Mouse (Mus musculus): ENCODE measurements around the gene Vsig8.

Gene Vsig8

DNA sequence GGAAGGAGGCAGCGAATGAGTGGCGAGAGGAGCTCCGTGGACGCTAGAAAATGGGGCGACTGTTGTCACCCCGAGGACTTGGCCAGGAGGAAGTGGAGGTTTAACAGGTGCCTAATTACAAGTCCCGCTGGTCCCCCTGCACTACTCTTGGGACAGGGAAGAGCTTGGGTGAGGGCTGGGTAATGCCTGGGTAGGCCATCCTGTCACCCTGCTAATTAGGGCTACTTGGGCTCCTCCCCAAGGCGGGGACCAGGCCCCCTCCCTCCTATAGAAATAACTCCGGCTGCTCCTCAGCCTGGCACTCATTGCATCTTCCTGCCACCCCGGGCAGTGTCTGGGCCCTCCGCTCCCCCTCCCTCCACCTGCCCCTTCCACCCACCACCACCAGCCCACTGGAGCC, at the start of gene Vsig8:
Vsig8 (plus strand) TSS at position 301 of the 400 bp plus-strand sequence.
- no peak for DNase-seq (ENCODE audit: low spot score)

DNA sequence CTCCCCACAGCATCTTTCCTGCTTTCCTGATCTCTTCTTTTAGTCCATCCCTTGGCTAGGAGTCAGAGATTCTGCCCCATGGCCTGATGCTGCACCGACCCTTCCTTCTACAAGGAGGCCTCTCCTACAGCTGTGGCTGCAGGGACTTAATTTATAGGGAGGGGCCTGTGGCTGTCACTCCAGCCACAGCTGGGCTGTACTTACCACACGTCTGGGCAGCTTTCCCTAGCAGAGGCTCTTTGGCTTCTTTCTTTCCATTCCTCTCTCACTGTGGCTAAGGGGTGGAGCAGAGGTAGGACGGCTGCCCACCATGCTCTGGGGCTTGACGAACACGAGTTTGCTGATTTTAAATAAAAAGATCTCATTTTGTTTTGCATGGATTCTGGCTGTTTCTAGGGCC, 48.7 kb upstream of the Vsig8 start:
- DNase-seq (ENCODE audit: low spot score), result peak; percentile 27

DNA sequence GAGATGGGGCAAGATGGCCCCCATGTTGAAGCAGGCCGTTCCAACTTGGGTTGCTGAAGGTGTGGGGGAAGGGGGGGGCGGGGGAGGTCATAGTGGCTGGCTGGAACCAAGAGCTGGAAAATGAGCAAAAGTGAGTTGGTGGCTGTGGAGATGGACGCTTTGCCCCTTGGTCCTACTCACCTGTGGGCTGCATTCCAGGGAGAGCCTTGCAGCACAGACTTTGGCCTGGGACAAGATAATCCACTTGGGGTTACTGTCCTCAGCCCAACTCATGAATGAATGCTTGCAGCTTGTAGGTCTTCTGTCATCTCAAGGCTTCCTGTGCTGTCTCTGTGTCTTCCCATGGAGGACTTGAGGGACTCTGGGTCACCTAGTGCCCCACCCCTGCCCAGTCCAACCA, 48.0 kb upstream of the Vsig8 start:
- DNase-seq (ENCODE audit: low spot score), result no peak

DNA sequence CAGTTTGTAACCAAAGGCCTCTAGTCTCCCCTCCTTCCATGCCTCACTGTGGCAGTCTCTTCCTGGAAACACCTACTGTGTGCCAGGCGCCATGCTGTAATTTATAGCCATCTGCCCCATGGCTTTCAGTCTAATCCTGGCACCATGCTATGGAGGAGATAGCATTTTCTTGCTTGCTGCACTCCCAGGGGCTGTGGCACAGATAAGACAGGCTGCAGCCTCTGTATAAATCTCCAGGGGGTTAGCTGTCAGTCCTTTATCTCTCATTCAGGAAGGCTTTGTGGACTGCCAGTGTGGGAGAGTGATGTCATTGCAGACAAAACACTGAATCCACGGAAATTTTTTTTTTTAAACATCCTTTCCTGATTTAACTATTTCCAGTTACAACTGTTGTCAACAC, 47.6 kb upstream of the Vsig8 start:
- no peak for DNase-seq (ENCODE audit: low spot score)

DNA sequence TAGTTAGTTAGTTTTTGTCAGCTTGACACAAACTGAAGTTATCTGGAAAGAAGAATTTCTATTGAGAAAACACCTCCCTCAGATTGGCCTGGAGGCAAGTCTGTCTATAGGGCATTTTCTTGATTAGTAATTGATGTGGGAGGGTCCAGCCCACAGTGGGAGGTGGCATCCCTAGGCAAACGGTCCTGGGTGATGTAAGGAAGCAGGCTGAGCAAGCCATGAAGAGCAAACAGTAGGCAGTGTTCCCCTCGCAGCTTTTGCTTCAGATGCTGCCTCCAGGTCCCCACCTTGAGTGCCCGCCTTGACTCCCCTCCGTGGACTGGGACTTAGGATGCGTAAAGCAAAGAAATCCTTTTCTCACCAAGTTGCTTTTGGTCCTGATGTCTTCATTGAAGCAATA, 46.5 kb upstream of the Vsig8 start:
- no peak for DNase-seq (ENCODE audit: low spot score)

DNA sequence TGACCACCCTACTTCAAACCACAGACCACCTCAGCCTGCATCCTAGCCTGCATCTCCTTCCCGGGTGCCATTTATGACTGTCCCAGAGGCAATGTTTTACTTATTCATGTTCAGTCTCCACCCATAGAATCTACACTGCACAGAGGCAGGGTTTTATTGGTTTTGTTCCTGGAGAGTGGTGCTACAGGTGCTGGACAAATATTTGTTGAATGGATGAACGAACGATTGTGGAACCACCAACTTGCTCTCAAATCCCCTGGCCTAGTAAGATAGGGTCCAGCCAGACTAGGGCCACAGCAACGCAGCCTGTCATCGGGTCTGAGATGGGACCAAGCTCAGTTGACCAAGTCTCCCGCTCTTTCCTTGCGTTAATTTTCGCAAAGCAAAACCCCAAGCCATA, 45.8 kb upstream of the Vsig8 start:
- no peak for DNase-seq (ENCODE audit: low spot score)

DNA sequence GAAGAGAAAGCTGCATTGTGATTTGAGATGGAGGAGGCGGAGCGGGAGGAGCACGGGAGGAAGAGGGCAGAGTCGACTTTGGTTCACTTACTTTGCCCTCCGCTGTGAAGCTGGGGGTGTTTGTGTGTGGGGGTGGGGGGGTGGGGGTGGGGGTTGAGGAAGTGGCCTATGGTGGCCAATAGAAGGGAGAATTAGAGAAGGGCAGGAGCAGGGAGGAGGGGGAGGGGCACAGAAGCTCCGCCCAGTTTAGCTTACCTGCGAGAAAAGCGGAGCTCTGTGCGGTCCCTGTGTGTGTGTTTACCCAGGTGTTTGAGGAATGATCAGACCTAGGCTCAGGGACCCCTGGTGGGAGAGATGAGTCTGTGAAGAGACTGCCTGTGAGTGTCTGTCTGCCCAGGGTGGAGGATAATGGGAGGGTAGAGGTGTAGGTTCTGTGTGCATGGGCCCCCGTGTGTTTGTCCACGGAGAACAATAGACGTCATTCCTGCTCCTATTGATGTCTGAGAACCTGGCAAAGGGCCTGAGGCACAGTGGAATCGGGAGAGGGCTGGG, 45.2 kb upstream of the Vsig8 start:
- DNase-seq (ENCODE audit: low spot score), result no peak

DNA sequence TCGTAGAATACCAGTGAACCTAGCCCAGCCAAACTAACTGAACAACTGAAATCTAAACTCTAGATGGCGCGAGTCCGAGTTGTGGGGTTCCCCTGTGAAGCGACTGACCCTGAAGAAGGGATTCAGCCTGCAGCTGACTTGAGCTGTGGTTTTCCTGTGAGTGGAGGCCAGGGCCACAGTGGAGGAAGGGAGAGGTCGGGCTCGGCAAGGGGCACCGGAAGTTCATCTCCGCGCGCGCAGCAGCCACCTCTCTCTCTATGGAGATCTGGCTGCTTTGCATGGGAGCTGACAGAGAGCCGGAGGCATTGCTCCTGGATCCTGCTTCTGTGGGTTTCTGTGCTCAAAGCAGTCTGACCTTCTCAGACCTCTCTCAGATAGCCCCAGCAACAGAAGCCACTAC, 42.8 kb upstream of the Vsig8 start:
- DNase-seq (ENCODE audit: low spot score), result no peak

DNA sequence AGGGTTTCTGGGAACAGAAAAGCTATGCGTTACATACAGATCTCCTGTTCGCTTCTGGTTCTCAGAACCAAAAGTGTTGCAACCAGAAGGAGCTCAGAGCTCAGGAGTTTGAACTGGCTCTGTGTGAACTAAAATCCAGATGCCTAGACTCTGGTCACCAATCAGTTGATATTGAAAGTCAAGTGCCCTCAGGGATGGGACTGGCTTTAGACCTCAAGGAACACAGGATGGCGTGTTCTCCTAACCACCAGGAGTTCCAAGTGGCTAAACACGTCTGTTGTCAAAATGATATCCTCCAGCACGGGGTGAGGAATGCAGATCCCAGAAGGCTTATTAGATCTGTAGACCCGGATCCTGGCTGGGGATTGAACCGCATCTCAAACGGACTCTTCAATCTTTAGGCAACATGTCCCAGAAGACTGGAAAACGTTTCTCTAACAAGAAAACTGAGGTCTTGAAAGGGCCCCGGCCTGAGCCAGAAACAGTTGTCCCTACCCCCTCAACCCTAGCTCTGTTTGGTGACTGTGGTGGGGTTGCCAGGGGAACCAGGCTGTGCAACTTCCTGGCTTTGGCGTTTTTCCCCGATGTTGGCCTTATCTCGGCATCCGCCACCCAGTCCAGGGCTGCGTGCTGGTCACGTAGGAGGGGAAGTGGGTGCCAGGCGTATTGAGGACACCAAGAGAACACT, 42.1 kb upstream of the Vsig8 start:
- no peak for DNase-seq (ENCODE audit: low spot score)

DNA sequence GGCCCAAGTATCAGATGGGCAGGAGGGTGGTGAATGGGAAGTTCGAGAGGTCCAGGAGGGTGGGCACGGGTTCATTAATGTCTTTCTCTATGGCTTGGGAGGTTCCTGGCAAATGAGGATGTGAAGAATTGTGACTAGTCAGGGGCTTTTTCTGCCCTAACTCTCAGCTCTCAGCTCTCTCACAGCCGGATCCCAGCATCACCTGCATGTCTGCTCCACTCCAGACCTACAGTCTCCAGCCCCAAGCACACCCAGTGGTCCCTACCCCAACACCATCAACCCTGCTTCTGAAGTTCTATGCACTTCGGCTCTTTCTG, 41.6 kb upstream of the Vsig8 start:
- DNase-seq (ENCODE audit: low spot score), result no peak

DNA sequence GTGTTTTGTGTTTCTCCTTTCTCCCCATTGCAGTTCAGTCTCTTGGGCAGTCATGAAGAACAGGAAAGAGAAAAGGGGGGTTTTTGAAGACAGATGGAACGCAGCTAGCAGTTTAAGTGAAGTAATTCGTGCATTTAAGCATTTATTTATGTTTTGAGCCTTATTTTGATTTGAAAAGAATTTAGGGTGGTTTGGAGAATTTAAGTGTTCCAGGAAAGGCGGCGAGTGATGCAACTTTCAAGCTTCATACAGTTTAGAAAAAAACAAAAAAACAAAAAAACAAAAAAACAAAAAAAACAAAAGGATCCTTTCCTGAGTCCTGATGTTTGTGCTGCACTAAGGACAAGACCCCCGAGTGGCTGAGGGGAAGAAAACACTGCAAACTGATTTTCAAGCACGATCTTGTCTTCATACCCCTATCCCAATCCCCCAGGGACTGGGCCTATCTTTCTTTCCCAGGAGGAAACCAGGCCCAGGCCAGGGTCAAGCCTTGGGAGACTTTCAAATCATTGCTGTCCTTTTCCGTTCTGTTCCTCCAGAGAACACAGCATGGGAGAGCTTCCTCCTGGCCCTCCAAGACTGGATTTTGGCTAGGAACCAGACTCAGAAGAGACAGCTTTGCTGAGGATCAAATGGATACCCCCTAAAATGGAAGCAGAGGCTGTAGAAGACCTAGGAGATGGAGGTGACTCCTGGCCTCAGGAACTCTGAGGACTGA, 41.0 kb upstream of the Vsig8 start:
- DNase-seq (ENCODE audit: low spot score), result no peak

DNA sequence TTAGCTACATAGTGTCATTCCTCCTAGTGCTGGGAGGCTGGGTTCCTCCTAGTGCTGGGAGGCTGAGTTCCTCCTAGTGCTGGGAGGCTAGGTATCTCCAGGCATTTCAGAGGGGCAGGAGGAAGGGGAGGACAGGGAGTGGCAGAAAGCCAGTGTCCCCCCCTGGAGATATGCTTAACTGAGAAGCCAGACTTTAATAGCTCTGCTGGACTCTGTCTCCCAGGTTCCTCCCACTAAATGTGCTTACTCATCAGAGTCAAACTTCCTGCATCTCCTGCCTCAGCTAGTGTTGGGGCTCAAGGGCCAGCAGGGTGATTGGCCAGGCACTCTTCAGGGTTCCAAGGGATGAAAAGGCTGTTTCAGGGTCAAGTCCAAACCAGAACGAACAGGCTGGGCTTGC, 40.3 kb upstream of the Vsig8 start:
- no peak for DNase-seq (ENCODE audit: low spot score)

DNA sequence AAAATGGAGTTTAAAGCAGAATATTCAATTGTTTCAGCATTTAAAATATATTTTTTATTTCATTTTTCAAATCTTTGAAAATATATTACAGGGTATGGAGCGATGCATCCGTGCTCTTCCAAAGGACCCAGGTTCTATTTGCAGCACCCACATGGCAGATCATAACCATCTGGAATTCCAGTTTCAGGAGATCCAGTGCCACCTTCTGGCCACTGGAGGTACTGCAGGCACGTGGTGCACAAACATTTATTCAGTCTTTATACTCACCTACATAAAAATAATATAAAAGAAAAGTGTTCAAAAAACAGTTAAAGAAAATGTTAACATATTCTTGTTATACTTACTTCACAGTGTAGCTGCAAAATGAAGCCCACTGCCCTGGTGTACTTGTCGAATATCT, 37.7 kb upstream of the Vsig8 start:
- DNase-seq (ENCODE audit: low spot score), result no peak

DNA sequence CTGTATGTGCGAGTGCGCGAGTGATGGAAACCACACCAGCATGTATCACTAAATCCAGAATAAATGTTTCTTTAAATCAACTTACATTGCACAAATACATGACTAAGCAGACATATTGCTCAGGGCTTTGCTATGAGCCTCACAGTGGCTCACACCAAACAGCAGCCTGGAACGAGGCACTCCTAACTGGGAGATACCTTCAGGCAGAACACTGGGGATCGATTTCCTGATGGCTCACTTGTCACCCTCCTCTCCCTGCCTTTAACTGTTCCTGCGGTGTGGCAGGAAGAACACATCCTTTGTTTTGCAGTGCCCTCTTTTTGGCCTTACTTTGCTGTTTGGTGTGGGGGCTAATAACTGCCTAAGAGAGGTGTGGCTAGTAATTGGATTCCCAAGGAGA, 36.1 kb upstream of the Vsig8 start:
- DNase-seq (ENCODE audit: low spot score), result no peak

DNA sequence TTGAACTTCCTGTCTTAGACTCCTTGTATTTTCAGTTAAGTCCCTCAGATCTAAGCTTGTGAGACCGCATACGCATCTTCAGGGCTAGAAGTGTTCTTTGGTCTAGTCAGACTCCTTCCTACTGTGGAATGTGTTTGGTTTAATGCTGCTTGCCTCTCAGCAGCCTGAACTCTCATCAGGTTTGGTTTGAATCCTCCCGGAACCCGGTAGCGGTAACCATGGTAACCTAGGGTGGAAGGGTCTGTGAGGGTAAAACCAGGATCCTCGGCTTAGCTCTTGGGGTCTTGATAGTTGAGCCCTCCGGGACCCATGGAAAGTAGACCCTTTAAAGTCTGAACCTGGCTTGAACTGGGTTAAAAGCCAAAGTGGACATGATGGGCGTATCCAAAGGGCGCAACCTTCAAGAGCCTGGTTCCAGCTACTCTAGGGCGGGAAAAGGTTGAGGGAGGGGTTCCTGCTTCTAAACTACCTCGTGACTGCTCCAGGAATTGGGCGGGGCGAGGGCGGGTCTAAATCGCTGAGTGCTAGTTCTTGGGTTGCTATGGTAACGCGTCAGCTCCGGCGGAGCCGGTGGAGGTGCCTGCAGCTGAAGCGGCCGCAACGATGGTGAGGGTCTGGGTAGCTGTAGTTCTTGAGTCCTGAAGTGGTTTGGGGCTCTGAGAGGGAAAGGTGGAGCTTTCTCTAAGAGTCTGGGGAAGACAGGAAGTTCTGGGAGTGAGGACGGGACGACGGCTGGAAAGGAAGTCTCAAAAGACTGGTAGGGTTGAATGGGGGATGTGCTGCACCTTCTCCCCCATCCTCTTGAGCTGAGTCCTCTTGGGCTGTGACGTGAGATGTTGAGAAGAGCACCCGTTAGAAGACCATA, 34.9 kb upstream of the Vsig8 start, which contains the start of gene Cfap45:
Cfap45 (plus strand) TSS at position 226 of the 865 bp plus-strand sequence.
- no peak for DNase-seq (ENCODE audit: low spot score)

DNA sequence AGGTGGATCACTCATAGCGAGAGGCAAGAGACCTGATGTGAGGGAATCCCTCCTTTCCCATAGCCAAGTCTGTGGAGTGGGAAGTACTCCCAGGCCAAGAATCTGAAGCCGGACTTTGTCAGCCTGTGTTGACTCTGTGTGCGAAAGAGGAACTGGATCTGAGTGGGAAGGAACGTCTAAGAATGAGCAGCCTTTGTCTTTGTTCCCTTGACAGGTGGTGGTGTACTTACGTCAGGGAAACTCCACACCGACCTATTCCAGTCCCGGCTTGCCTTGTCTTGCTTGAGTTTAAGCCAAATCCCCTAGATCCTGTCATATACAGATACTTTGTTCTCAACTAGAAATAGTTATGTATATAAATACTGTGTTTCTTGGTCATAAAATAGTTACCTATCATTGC, 33.2 kb upstream of the Vsig8 start:
- DNase-seq (ENCODE audit: low spot score), result no peak

DNA sequence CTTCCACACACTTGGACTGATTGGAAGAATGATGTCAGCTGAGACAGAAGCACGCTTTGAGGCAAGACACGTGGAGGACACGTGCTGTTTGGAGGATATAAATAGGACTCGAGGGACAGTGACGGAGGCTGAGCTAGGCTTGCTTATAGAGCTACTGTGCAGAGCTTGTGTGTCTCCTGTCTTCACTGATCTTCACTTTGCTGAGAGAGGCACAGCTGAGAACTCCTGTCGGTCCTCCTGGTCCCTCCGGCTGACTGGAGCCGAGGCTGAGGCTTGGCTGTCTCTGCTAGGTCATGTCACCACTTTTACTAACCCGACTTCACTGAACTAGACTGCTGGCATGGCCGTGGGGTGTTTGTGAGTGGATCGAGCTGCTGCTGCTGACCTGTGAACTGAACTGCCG, 32.0 kb upstream of the Vsig8 start:
- no peak for DNase-seq (ENCODE audit: low spot score)

DNA sequence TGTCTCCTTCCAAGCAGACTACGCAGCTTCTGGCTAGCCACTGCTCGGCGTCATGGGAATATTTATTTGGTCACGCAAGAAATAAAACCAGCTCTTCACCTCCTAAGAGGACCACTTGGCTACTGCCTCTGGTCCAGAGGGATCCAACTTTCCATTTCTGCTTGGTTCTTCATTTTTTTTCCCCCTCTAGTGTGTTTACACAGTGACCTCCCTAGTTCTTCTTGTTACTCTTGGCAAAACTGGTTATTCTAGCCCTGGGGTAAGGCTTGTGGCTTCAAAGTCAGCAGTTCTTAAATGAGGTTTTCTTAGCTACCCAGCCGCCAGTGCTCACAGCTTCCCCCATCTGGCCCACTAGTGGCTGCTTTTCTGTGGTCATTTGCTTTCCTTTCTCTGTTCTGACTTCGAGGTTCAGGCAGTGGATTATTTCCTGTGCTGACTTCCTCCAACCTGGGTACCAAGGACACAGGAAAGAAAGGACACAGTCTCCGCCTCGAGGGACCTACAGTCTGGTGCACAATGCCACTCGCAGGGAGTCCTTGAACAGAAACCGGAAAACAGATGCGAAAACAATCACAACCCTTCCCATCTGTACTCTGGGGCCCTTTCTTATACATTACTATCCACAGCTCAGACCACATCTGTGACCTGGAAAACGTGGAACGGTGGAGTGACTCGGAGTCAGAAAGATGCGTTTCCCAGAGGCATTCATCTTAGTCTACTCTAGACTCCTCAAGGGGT, 30.5 kb upstream of the Vsig8 start:
- peak; percentile 8 for DNase-seq (ENCODE audit: low spot score)

DNA sequence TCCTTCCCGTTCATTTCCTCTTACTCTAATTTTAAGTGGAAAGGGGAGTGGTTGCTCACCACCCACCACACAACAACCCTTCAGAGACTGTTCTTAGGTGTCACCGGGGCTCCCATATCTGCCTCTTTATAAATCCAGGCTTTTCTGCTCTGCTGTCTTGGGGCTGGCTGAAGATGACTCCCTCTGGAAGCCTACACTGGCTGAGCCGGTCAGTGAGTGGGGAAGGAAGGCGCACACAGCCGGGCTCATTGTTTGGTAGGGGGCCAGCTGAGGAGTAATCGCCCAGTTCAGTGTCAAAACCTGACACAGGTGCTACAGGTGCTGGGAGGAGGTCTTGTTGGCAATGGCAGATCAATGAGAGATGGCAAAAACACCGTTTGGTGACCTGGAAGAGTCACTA, 29.8 kb upstream of the Vsig8 start:
- DNase-seq (ENCODE audit: low spot score), result no peak

DNA sequence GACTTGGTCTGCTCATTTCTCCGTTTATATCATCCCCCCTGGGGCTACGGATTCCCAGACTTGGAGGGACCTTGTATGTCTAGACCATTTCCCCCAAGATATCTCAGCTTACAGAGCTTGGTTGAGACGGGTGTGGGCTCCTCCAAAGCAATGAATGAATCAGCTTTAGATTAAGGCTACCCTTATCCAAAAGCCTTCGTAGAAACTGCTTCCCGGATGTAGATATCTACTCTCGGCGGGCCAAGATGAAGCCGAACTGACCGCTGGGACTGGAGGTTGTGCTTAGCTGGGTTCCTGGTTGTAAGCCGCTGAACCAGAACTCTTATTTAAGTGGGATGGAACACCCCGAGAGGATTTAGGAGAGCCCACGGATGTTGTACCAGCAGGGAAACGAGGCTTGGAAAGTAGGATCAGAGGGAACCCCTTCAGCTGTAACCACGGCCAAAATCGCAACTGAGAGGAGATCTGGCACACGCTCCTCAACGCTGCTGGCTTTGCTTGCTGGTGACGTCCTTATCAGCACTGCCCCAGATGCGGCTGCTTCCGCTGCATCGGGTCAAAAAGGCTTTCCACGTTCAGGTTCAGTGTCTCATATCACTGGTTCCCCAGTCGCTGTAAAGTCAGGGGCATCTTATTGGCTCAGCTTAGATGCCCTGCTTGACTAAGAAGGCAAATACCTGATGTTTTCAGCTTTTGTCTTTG, 29.2 kb upstream of the Vsig8 start:
- no peak for DNase-seq (ENCODE audit: low spot score)

DNA sequence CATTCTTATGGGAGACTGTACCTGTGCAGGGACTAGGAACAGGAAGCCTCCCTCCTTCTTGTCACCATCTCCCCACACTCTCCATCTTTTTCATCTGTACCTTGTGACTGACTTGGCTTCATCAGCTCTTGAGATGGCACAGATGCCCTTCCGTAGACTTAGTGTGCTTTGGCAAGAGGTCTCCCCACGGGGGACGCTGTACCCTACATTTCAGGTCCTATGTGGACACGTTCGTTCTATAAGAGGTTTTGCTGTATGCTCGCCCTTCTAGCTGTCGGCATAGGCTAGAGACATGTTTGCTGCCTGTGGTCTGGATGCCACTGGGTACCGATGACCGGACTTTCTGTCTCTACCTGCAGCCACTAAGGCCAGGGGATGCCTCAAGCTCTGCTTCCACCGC, 28.3 kb upstream of the Vsig8 start:
- no peak for DNase-seq (ENCODE audit: low spot score)
